Mouse (Mus musculus): ENCODE data around the gene Fancc.

DNA sequence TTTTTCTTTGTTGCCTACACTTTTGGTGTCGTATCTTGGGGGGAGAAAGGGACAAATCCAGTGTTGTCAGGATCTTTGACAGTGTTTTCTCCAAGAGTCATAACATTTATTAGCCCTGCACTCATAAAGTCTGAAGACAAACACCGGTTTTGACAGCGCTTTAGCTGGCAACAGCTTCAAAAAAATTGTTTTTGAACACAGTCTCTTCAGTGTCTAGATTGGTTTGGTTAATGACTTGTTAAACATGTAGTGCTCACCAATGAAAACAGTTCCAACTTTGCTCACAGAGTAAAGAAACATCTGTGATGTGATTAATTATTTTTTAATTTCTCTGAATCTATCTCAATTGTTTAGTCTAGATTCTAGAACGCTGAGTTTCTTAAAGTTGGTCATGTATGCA lies 137.7 kb downstream of the Fancc start:
- TF ChIP-seq POU5F1 (IDR thresholded peaks at IDR 0.05; ENCODE audit: borderline replicate concordance, low read length) (no peak), CTCF (conservative IDR thresholded peaks at IDR 0.05; ENCODE audit: low read length) (no peak), NANOG (IDR thresholded peaks at IDR 0.05; ENCODE audit: borderline replicate concordance, low read length) (no peak)
